Mouse (Mus musculus): Measurements from ENCODE around the gene Gm49355. TPM values are rescaled to one million over a fixed set of nuclear protein-coding genes. Genes with fewer than 3 reads are reported as not detected.

Gm49355 gene
- polyA plus RNA-seq, 1 experiment from 2014 or later = 0.17 TPM

DNA sequence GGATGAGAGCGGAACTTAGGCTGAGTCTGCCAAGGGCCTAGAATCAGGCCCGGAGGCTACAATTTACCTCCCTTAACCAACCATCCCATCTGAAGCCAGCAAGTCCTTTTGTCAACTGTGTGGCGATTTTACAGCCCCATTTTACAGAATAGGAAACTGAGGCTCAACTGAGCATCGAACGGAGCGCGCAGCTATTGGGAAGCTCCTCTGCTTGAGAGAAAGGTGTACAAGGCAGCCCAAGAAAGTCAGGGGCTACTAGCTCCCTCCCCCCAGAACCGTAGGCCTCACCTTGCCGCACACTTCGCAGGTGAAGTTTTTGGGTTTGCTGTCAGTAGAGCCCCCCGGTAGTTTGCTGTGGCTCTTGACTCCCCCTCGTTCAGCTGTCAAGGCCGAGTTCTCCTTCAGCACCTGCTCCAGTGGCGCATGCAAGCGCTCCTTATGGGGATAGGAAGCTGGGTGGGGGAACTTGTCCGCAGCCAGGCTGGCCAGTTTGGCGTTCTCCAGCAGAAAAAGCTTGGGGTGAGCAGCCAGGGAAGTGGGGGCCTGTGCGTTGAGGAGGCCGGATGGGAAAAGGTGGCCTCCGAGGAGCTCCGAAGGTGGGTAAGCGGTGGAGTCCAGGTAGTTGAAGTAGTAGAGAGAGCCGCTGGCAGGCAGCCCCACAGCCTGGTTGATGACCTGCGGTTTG is 60.4 kb downstream of the Gm49355 start:
- 4% methylated on average over 24 of the region's 24 CpGs for WGBS
- Histone ChIP-seq H3K9me3 (no peaks in the 10 kb centered on the region), H3K4me1 (replicated peaks) (peaks cover 50% of the 10 kb centered on the region), H3K27me3 (peaks cover 100% of the 10 kb centered on the region), H3K4me3 (replicated peaks) (peak overlapping the region; percentile 33), H3K9ac (replicated peaks) (peak overlapping the region; percentile 54), H3K27ac (peak overlapping the region; percentile 60; the same call in 1 of the 2 replicates), H3K36me3 (no peaks in the 10 kb centered on the region), H3K4me2 (replicated peaks) (peak overlapping the region; percentile 37)
- ATAC-seq = no peak

DNA sequence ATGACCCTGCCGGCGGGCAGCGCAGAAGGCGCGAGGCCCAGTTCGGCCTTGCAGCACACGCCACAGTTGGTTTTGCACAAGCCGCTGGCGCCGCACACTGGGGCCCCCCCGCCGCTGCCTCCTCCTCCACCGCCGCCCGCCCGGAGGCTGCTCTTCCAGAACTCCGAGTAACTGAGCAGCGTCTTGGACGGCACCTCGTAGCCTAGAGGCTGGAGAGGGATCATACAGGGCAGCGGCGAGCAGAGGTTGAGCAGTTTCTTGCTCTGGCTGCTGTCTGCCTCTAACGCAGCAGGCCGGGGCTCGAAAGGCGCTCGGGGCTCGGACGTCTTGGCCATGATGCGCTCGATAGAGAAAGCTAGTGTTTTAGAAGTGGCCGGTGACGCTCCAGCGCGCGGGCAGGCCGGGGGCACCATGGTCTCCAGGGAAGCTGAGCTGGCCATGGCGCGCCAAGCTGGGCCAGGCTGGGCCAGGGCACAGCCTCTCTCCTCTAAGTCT is 61.0 kb downstream of the Gm49355 start:
- peak overlapping the region; percentile 60 for H3K27ac ChIP-seq
- peaks cover 100% of the 10 kb centered on the region for H3K27me3 ChIP-seq
- peak overlapping the region; percentile 37 for H3K4me2 ChIP-seq (replicated peaks)
- no peaks in the 10 kb centered on the region for H3K36me3 ChIP-seq
- 0 out of 2 replicates have a peak, but pooled peaks have one; percentile 12 for ATAC-seq
- peak overlapping the region; percentile 54 for H3K9ac ChIP-seq (replicated peaks)
- peaks cover 50% of the 10 kb centered on the region for H3K4me1 ChIP-seq (replicated peaks)
- WGBS = 0% methylated on average over 37 of the region's 39 CpGs
- no peaks in the 10 kb centered on the region for H3K9me3 ChIP-seq
- peak overlapping the region; percentile 33 for H3K4me3 ChIP-seq (replicated peaks)

DNA sequence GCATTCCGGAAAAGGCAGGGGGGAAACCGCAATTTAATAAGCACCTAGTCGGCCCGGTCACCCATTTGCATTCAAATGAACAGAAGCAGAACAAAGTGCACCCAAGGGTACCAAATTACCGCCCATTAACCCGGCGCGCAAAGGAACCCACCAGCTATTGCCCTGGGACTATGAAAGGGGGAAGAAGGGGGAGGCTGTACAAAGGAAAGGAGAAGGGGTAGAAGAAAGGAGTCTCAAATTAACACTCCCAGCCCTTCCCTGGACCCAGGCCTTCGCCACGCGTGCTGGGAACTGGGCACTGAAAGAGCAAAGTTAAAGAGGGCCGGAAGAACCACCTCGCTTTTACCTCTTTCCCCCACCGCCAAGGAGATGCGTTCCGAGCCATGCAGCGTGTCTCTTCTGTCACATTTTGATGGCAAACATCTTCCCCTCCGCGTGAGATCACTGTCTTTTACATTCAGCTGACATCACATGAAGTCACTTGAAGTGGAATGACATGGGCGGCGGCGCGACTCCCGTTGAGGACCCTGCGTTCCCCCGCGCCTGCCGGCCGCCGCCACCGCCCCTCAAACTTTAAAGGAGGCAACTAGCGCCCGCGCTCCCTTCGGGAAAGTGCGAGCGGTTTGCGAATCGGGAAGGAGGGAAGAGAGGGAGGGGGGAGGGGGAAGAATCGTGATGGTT is 61.6 kb downstream of the Gm49355 start:
- H3K4me3 ChIP-seq (replicated peaks) = peak overlapping the region; percentile 33
- peak overlapping the region; percentile 37 for H3K4me2 ChIP-seq (replicated peaks)
- H3K9me3 ChIP-seq = no peaks in the 10 kb centered on the region
- WGBS = 1% methylated on average over 40 of the region's 40 CpGs
- ATAC-seq = no peak
- no peaks in the 10 kb centered on the region for H3K36me3 ChIP-seq
- H3K4me1 ChIP-seq (replicated peaks) = peaks cover 46% of the 10 kb centered on the region
- H3K27me3 ChIP-seq = peaks cover 100% of the 10 kb centered on the region
- H3K27ac ChIP-seq = peak overlapping the region; percentile 47; the same call in 1 of the 2 replicates
- H3K9ac ChIP-seq (replicated peaks) = peak overlapping the region; percentile 54

DNA sequence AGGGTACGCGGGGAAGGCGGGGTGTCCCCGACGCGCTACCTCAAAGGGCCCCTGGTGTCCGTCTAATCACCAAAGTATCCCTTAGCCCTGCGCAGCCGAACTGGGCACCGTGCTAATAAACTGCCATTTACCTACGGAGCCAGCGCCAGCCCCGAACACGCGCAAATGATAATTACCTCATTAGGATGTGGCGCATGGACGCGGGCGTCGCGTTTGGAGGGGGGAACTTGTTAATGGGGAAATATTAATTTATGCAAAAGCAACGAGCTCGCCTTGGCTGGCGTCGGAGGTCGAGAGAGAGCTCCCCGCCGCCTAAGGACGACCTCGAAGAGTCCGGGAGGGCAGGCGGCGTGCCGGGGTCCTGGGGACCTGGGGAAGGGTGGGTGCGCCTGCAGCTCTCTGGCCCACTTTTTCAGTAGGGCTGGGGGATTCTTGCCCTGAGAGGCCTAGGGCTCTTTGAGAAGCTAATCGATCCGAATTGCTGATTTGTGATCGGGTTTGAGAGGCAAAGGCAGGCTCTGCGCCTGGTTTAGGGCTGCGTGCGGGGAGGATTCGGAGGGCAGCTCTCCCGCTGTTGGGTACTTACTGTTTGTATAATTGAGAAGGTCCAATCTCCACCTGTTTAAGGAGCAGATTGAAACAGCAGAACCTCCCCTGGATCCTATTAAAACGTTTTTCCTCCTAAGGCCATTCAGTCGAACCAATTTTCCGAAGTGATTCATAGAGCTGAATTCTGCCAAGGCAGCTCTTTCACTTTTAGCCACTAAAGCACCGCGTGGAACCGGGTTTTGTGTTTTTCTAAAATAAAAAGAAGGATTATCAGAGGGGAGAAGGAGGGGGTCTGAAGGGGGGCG is 62.5 kb downstream of the Gm49355 start:
- Histone ChIP-seq H3K4me1 (replicated peaks) (peaks cover 41% of the 10 kb centered on the region), H3K4me2 (replicated peaks) (peak overlapping the region; percentile 37), H3K27ac (peak overlapping the region; percentile 44; the same call in 1 of the 2 replicates), H3K9ac (replicated peaks) (0 out of 2 replicates have a peak overlapping the region, but pooled peaks have one; percentile 3), H3K4me3 (replicated peaks) (peak overlapping the region; percentile 33), H3K36me3 (no peaks in the 10 kb centered on the region), H3K9me3 (no peaks in the 10 kb centered on the region), H3K27me3 (peaks cover 100% of the 10 kb centered on the region)
- under 1% methylated on average over 50 of the region's 50 CpGs for WGBS
- no peak; the same call in 1 of the 2 replicates for ATAC-seq

DNA sequence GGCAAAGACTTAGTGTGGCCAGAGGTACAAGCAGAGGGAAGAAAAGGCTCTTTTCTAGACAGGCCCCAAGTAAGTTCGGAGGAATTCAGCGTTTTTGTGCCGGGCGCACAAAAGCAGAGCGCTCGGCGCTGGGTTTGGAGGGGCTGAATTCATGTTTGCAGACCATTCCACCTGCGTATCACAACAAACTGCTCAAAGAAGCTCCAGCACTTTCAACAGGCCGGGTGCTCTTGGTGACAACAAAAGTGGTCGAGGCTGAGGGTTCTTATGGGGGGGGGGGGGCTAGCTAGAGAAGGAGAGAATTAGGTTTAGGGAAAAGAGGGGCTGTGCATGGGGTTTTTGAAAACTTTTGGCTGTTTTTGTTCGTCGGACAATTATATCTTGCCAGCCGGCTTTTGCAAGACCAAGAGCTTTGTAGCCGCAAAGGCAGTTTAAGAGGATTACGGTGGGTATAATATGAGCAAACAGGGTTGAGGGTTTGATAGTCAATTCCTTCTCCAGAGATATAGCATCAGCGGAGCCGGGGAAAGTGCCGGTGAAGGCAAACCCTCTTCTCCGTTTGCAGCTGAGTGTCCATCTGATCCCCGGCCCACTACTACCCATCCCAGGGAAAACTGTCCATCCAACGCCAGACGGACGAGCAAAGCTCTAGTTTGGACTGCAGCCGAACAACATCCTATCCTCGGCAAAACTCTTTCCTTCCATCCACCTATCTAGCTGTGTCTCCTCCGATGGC is 63.3 kb downstream of the Gm49355 start:
- Histone ChIP-seq H3K4me1 (replicated peaks) (peaks cover 35% of the 10 kb centered on the region), H3K4me2 (replicated peaks) (peak overlapping the region; percentile 37), H3K27me3 (peaks cover 100% of the 10 kb centered on the region), H3K27ac (no peak overlapping the region), H3K36me3 (no peaks in the 10 kb centered on the region), H3K9ac (replicated peaks) (no peak overlapping the region), H3K9me3 (no peaks in the 10 kb centered on the region), H3K4me3 (replicated peaks) (0 out of 2 replicates have a peak overlapping the region, but pooled peaks have one; percentile 14)
- no peak for ATAC-seq
- 1% methylated on average over 26 of the region's 26 CpGs for WGBS

DNA sequence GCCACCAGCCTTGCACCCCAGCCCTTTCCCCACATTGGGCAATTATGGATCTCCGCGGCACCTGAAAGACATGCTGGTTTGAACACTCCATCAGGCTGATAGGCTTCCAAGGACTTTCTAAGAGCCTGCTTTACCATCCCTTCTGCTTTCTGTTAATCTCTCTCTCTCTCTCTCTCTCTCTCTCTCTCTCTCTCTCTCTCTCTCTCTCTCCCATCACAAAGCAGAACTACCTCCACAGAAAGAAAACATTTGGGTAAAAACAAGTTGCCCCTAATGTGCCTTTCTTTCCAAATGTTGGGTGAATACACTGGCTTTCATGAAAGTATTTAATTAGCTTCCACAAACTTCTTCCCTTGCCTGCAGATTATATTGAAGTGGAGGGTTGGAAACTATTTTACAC is 64.3 kb downstream of the Gm49355 start, which contains the start of gene Fezf2:
Gene Fezf2 (minus strand): TSS at position 101 of the 400 bp plus-strand sequence.
- no peaks in the 10 kb centered on the region for H3K9me3 ChIP-seq
- no peak for ATAC-seq
- H3K9ac ChIP-seq (replicated peaks) = no peak within 1 kb of the TSS
- 0 out of 2 replicates have a peak within 1 kb of the TSS, but pooled peaks have one; percentile 14 for H3K4me3 ChIP-seq (replicated peaks)
- H3K36me3 ChIP-seq = no peaks in the 10 kb centered on the region
- no peak within 1 kb of the TSS for H3K27ac ChIP-seq
- H3K27me3 ChIP-seq = peaks cover 99% of the 10 kb centered on the region
- peak within 1 kb of the TSS; percentile 37 for H3K4me2 ChIP-seq (replicated peaks)
- peaks cover 32% of the 10 kb centered on the region for H3K4me1 ChIP-seq (replicated peaks)
- 0% methylated on average over 2 of the region's 2 CpGs for WGBS

DNA sequence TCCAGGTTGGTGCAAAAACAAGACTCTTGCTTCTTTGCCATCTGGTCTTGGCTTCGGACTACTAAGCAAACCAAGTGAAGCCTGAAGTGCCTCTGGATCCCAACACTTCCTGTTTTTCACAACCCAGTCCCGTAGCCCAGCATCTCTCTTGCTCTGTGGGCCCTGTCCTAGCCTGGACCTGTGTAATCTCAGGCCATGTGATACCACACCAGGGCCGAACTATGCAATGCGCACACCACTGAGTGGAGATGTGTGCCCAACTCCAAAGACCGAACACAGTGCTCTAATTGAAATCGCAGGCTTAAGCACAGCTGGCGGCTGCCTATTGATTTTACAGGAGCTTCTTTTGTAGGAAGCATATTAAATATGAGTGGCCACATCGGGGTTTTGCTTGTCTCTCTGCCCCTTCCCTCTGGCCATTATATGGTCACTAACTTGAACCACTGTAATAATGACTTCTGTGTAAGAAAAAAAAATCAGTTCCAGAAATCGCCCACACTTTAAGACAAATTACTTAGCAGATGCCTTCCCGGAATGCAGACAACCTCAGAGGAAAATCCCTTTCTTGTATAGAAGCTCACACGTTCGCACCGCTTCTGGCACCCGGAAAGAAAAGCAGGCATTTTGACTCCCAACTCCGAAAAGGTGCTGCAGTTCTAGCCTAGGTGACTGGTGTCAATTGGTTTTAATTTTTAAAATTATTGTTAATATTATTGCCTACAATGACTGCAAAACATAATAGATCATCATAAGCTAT is 65.7 kb downstream of the Gm49355 start:
- no peak overlapping the region for H3K27ac ChIP-seq
- no peaks in the 10 kb centered on the region for H3K9me3 ChIP-seq
- 10% methylated on average over 15 of the region's 15 CpGs for WGBS
- H3K9ac ChIP-seq (replicated peaks) = no peak overlapping the region
- H3K27me3 ChIP-seq = peaks cover 99% of the 10 kb centered on the region
- H3K4me3 ChIP-seq (replicated peaks) = no peak overlapping the region
- H3K4me2 ChIP-seq (replicated peaks) = no peak overlapping the region
- no peak for ATAC-seq
- H3K36me3 ChIP-seq = no peaks in the 10 kb centered on the region
- peaks cover 30% of the 10 kb centered on the region for H3K4me1 ChIP-seq (replicated peaks)

DNA sequence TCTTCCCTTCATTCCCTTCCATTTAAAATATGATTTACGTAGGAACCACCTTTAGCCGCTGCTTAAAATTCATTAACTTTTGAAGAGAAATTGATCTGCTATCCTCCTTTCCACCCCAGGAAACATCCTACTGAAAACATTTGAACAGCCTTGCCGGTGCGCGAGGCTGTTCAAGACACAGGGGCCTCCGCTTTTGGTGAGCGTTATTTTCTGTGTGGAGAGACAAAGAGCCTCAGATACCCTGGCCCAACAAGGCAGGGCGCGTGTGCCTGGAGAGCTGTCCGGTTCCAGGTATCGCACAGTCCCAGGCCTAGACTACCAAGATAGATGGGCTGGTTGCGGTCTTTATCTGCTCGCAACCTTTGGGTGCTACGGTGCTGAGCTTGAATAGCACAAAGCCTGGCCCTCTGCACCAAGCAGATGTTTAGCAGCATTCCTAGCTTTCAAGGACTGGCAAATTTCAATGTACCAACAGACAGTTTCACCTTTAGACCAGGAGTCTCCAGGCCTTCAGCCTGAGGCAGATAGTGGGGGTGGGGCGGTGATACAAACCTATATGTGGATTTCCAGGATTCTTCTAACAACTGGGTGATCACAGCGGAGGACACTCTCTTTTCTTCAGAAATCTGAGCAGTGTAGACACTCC is 66.6 kb downstream of the Gm49355 start:
- Histone ChIP-seq H3K27me3 (peaks cover 98% of the 10 kb centered on the region), H3K9ac (replicated peaks) (no peak overlapping the region), H3K4me3 (replicated peaks) (no peak overlapping the region), H3K36me3 (no peaks in the 10 kb centered on the region), H3K9me3 (no peaks in the 10 kb centered on the region), H3K4me2 (replicated peaks) (no peak overlapping the region), H3K27ac (no peak overlapping the region), H3K4me1 (replicated peaks) (peaks cover 21% of the 10 kb centered on the region)
- whole genome bisulfite sequencing = 6% methylated on average over 16 of the region's 16 CpGs
- ATAC-seq = no peak

All from midbrain, embryonic 13.5 days (tissue).